Mouse (Mus musculus) hindbrain, embryonic 15.5 days (tissue): ENCODE data around the gene Ppp1r32. TPM values are rescaled to one million over a fixed set of nuclear protein-coding genes. Genes with fewer than 3 reads are reported as not detected.

Experiments used
- ATAC-seq: fragments of 200-750 bp; cut with Nextera tagmentation; 2 replicates; pipeline ENCODE4 v1.8.0; 2017; ENCODE audit warnings: low read depth, moderate number of reproducible peaks, moderate TSS enrichment; ENCODE audit not compliant: low FRiP score
- H3K27ac ChIP-seq: fragments of 300-500 bp; sonication (generic); replicated peaks from 2 replicates; pipeline ENCODE4 v1.5.1; 2015; ENCODE audit warnings: mild to moderate bottlenecking, inconsistent platforms
- H3K27me3 ChIP-seq: fragments of 300-500 bp; sonication (generic); 2 replicates; pipeline ENCODE4 v1.6.1; 2015; ENCODE audit warnings: control low read depth, inconsistent platforms
- H3K36me3 ChIP-seq: fragments of 300-500 bp; sonication (generic); 2 replicates; pipeline ENCODE4 v1.6.1; 2015; ENCODE audit warnings: control low read depth, inconsistent platforms
- H3K4me1 ChIP-seq: fragments of 300-500 bp; sonication (generic); replicated peaks from 2 replicates; pipeline ENCODE4 v1.6.1; 2015; ENCODE audit warnings: control low read depth, inconsistent platforms
- H3K4me2 ChIP-seq: fragments of 300-500 bp; sonication (generic); 2 replicates; pipeline ENCODE4 v1.6.1; 2015; ENCODE audit warnings: moderate library complexity, mild to moderate bottlenecking, inconsistent platforms
- H3K4me3 ChIP-seq: fragments of 300-500 bp; sonication (generic); 2 replicates; pipeline ENCODE4 v1.5.1; 2015; ENCODE audit warnings: mild to moderate bottlenecking, inconsistent platforms
- H3K9ac ChIP-seq: fragments of 300-500 bp; sonication (generic); 2 replicates; pipeline ENCODE4 v1.6.1; 2015; ENCODE audit warnings: inconsistent platforms
- H3K9me3 ChIP-seq: fragments of 300-500 bp; sonication (generic); 2 replicates; pipeline ENCODE4 v1.6.1; 2016; ENCODE audit warnings: control low read depth, inconsistent platforms
- WGBS: fragments of 180-500 bp; shearing (Covaris S2); methylation state at CpG from one replicate; pipeline ENCODE4 v1.1.7; 2015; 5-methylcytosine and 5-hydroxymethylcytosine counted together
- polyA plus RNA-seq: library from polyadenylated mRNA; unstranded; fragments of >200 nt; fragmentation: Nextera tagmentation; extraction: Ambion mirVana; gene quantifications from 2 replicates; pipeline ENCODE4 v1.2.1, GENCODE M21; 2015

The Ppp1r32 gene
- polyA plus RNA-seq, 1 experiment from 2014 or later, result 2.3 TPM

GRCm38 (mm10) chr19:10497512-10498160 is 14.9 kb upstream of the Ppp1r32 start:
- H3K9me3 ChIP-seq, result no peaks in the 10 kb centered on the region
- H3K4me2 ChIP-seq, result no peak overlapping the region
- no peak overlapping the region for H3K4me3 ChIP-seq
- no peak overlapping the region for H3K9ac ChIP-seq
- ATAC-seq, result no peak
- H3K36me3 ChIP-seq, result peaks cover 16% of the 10 kb centered on the region; the same call in 1 of the 2 replicates
- WGBS, result 55% methylated on average over 8 of the region's 8 CpGs
- H3K27ac ChIP-seq, result 0 out of 2 replicates have a peak overlapping the region, but pooled peaks have one; percentile 32
- H3K27me3 ChIP-seq, result no peaks in the 10 kb centered on the region
- H3K4me1 ChIP-seq, result peaks cover 2% of the 10 kb centered on the region; the same call in 1 of the 2 replicates

- Histone ChIP-seq H3K4me1 (peaks cover 2% of the 10 kb centered on the region; the same call in 1 of the 2 replicates), H3K4me2 (no peak overlapping the region), H3K4me3 (no peak overlapping the region), H3K9ac (no peak overlapping the region), H3K27ac (peak overlapping the region; percentile 32; the same call in 1 of the 2 replicates), H3K27me3 (no peaks in the 10 kb centered on the region), H3K9me3 (no peaks in the 10 kb centered on the region), H3K36me3 (peaks cover 14% of the 10 kb centered on the region; the same call in 1 of the 2 replicates)
- ATAC-seq, result no peak
- WGBS, result 65% methylated on average over 2 of the region's 2 CpGs
Measured at GRCm38 (mm10) chr19:10496976-10497375, 14.2 kb upstream of the Ppp1r32 start.

- Histone ChIP-seq H3K4me3 (no peak overlapping the region), H3K4me1 (peaks cover 2% of the 10 kb centered on the region; the same call in 1 of the 2 replicates), H3K9me3 (no peaks in the 10 kb centered on the region), H3K27me3 (no peaks in the 10 kb centered on the region), H3K9ac (no peak overlapping the region), H3K27ac (no peak overlapping the region), H3K4me2 (no peak overlapping the region), H3K36me3 (peaks cover 8% of the 10 kb centered on the region; the same call in 1 of the 2 replicates)
- no peak for ATAC-seq
- WGBS, result 84% methylated on average over 1 of the region's 1 CpGs
Measured at GRCm38 (mm10) chr19:10495670-10496069, 12.9 kb upstream of the Ppp1r32 start.

GRCm38 (mm10) chr19:10486264-10486738 is 3.6 kb upstream of the Ppp1r32 start:
- H3K9ac ChIP-seq, result no peak overlapping the region
- H3K4me1 ChIP-seq, result peaks cover 14% of the 10 kb centered on the region
- H3K27ac ChIP-seq, result no peak overlapping the region
- ATAC-seq, result peak; percentile 86
- no peaks in the 10 kb centered on the region for H3K36me3 ChIP-seq
- no peaks in the 10 kb centered on the region for H3K9me3 ChIP-seq
- H3K4me2 ChIP-seq, result no peak overlapping the region
- H3K27me3 ChIP-seq, result peaks cover 7% of the 10 kb centered on the region; the same call in 1 of the 2 replicates
- H3K4me3 ChIP-seq, result no peak overlapping the region
- WGBS, result 24% methylated on average over 9 of the region's 9 CpGs

- no peaks in the 10 kb centered on the region for H3K9me3 ChIP-seq
- 82% methylated on average over 4 of the region's 4 CpGs for WGBS
- ATAC-seq, result no peak
Measured at GRCm38 (mm10) chr19:10479541-10479940, 3.2 kb downstream of the Ppp1r32 start.

GRCm38 (mm10) chr19:10473779-10474178 is 8.9 kb downstream of the Ppp1r32 start:
- no peak for ATAC-seq
- no peak overlapping the region for H3K27ac ChIP-seq
- H3K4me1 ChIP-seq, result no peaks in the 10 kb centered on the region
- no peaks in the 10 kb centered on the region for H3K36me3 ChIP-seq
- no peaks in the 10 kb centered on the region for H3K9me3 ChIP-seq
- WGBS, result 17% methylated on average over 6 of the region's 6 CpGs
- no peak overlapping the region for H3K4me3 ChIP-seq
- no peaks in the 10 kb centered on the region for H3K27me3 ChIP-seq
- H3K4me2 ChIP-seq, result no peak overlapping the region
- no peak overlapping the region for H3K9ac ChIP-seq

More at GRCm38 (mm10) chr19:10479541-10479940, 3.2 kb downstream of the Ppp1r32 start:
- Histone ChIP-seq H3K36me3 (no peaks in the 10 kb centered on the region), H3K9ac (no peak overlapping the region), H3K27ac (no peak overlapping the region), H3K4me3 (no peak overlapping the region), H3K4me2 (no peak overlapping the region), H3K27me3 (no peaks in the 10 kb centered on the region), H3K4me1 (peaks cover 11% of the 10 kb centered on the region)

GRCm38 (mm10) chr19:10472958-10473357 is 9.8 kb downstream of the Ppp1r32 start:
- WGBS, result 78% methylated on average over 3 of the region's 3 CpGs
- Histone ChIP-seq H3K36me3 (no peaks in the 10 kb centered on the region), H3K27me3 (no peaks in the 10 kb centered on the region), H3K27ac (no peak overlapping the region), H3K4me1 (no peaks in the 10 kb centered on the region), H3K9me3 (no peaks in the 10 kb centered on the region), H3K4me3 (no peak overlapping the region), H3K9ac (no peak overlapping the region), H3K4me2 (no peak overlapping the region)
- no peak for ATAC-seq

GRCm38 (mm10) chr19:10469171-10469658 is 13.5 kb downstream of the Ppp1r32 start:
- Histone ChIP-seq H3K36me3 (no peaks in the 10 kb centered on the region), H3K27me3 (no peaks in the 10 kb centered on the region), H3K4me3 (no peak overlapping the region), H3K4me1 (no peaks in the 10 kb centered on the region), H3K4me2 (no peak overlapping the region), H3K9me3 (no peaks in the 10 kb centered on the region), H3K27ac (no peak overlapping the region), H3K9ac (no peak overlapping the region)
- 58% methylated on average over 8 of the region's 8 CpGs for WGBS
- ATAC-seq, result 0 out of 2 replicates have a peak, but pooled peaks have one; percentile 23

GRCm38 (mm10) chr19:10464427-10464826 is 18.3 kb downstream of the Ppp1r32 start:
- Histone ChIP-seq H3K4me1 (no peaks in the 10 kb centered on the region), H3K9me3 (no peaks in the 10 kb centered on the region), H3K4me3 (no peak overlapping the region), H3K27ac (no peak overlapping the region), H3K27me3 (peaks cover 14% of the 10 kb centered on the region), H3K4me2 (no peak overlapping the region), H3K9ac (no peak overlapping the region), H3K36me3 (no peaks in the 10 kb centered on the region)
- ATAC-seq, result no peak
- 8% methylated on average over 4 of the region's 4 CpGs for WGBS

- Histone ChIP-seq H3K4me1 (peaks cover 17% of the 10 kb centered on the region), H3K9ac (no peak overlapping the region), H3K4me3 (no peak overlapping the region), H3K27me3 (peaks cover 33% of the 10 kb centered on the region), H3K36me3 (no peaks in the 10 kb centered on the region), H3K27ac (no peak overlapping the region), H3K9me3 (no peaks in the 10 kb centered on the region), H3K4me2 (no peak overlapping the region)
- WGBS, result 45% methylated on average over 7 of the region's 7 CpGs
- ATAC-seq, result no peak
Measured at GRCm38 (mm10) chr19:10461584-10461983, 21.1 kb downstream of the Ppp1r32 start.

GRCm38 (mm10) chr19:10459907-10460306 is 22.8 kb downstream of the Ppp1r32 start:
- Histone ChIP-seq H3K27me3 (peaks cover 48% of the 10 kb centered on the region), H3K4me1 (peaks cover 24% of the 10 kb centered on the region), H3K4me3 (no peak overlapping the region), H3K27ac (no peak overlapping the region), H3K9me3 (no peaks in the 10 kb centered on the region), H3K4me2 (no peak overlapping the region), H3K36me3 (no peaks in the 10 kb centered on the region), H3K9ac (no peak overlapping the region)
- ATAC-seq, result no peak
- WGBS, result 41% methylated on average over 11 of the region's 11 CpGs

- H3K9me3 ChIP-seq, result no peaks in the 10 kb centered on the region
- H3K36me3 ChIP-seq, result no peaks in the 10 kb centered on the region
- peaks cover 24% of the 10 kb centered on the region for H3K4me1 ChIP-seq
- H3K4me2 ChIP-seq, result peak overlapping the region; percentile 91
- H3K4me3 ChIP-seq, result peak overlapping the region; percentile 55
- H3K27me3 ChIP-seq, result peaks cover 57% of the 10 kb centered on the region
- no peak overlapping the region for H3K9ac ChIP-seq
- no peak overlapping the region for H3K27ac ChIP-seq
- 18% methylated on average over 8 of the region's 8 CpGs for WGBS
- ATAC-seq, result 0 out of 2 replicates have a peak, but pooled peaks have one; percentile 13
Measured at GRCm38 (mm10) chr19:10458096-10458495, 24.6 kb downstream of the Ppp1r32 start.
